Mouse (Mus musculus) megakaryocyte, embryonic 14.5 days (primary cell): ENCODE data around the gene 2510039O18Rik.

ENCODE experiments used
- FLI1 ChIP-seq: IDR thresholded peaks from 2 replicates; pipeline ENCODE4 v1.6.1; 2012; ENCODE audit warnings: low read length, inconsistent platforms, mixed read lengths
- GATA1 ChIP-seq: IDR thresholded peaks from 3 replicates; pipeline ENCODE4 v1.6.1; 2012; ENCODE audit warnings: mixed read lengths, low read length, inconsistent platforms, borderline replicate concordance

GRCm38 (mm10) chr4:147895815-147896330, 44.8 kb upstream of the 2510039O18Rik start:
- TF ChIP-seq GATA1 (no peak), FLI1 (no peak)
